Mouse (Mus musculus) intestine, postnatal 0 days (tissue): ENCODE measurements around the gene Dlgap1. TPM values are rescaled to one million over a fixed set of nuclear protein-coding genes. Genes with fewer than 3 reads are reported as not detected.

ENCODE experiments used
- ATAC-seq: fragments of 200-750 bp; cut with Nextera tagmentation; 2 replicates; pipeline ENCODE4 v1.8.0; 2017; ENCODE audit warnings: mild to moderate bottlenecking, moderate TSS enrichment, moderate library complexity
- H3K27ac ChIP-seq: fragments of 300-500 bp; sonication (generic); 2 replicates; pipeline ENCODE4 v1.5.1; 2014; ENCODE audit warnings: mild to moderate bottlenecking, low read depth, low read length, moderate library complexity
- H3K27me3 ChIP-seq: fragments of 300-500 bp; sonication (generic); replicated peaks from 2 replicates; pipeline ENCODE4 v1.6.1; 2014; ENCODE audit warnings: low read length, mixed read lengths; ENCODE audit not compliant: control insufficient read depth, insufficient read depth
- H3K36me3 ChIP-seq: fragments of 300-500 bp; sonication (generic); 2 replicates; pipeline ENCODE4 v1.6.1; 2014; ENCODE audit warnings: mild to moderate bottlenecking, moderate library complexity; ENCODE audit not compliant: control insufficient read depth, insufficient read depth
- H3K4me1 ChIP-seq: fragments of 300-500 bp; sonication (generic); replicated peaks from 2 replicates; pipeline ENCODE4 v1.6.1; 2014; ENCODE audit warnings: antibody characterized with exemption, low read length, mixed read lengths; ENCODE audit not compliant: control insufficient read depth, insufficient read depth
- H3K4me2 ChIP-seq: fragments of 300-500 bp; sonication (generic); replicated peaks from 2 replicates; pipeline ENCODE4 v1.6.1; 2014; ENCODE audit warnings: low read depth, mild to moderate bottlenecking, moderate library complexity
- H3K4me3 ChIP-seq: fragments of 300-500 bp; sonication (generic); 2 replicates; pipeline ENCODE4 v1.5.1; 2014; ENCODE audit warnings: low read depth, low read length
- H3K9ac ChIP-seq: fragments of 300-500 bp; sonication (generic); 2 replicates; pipeline ENCODE4 v1.6.1; 2014; ENCODE audit warnings: mild to moderate bottlenecking, low read depth, low read length
- H3K9me3 ChIP-seq: fragments of 300-500 bp; sonication (generic); 2 replicates; pipeline ENCODE4 v1.6.1; 2016; ENCODE audit warnings: mixed run types; ENCODE audit not compliant: control insufficient read depth
- CTCF ChIP-seq: sonication (generic); IDR thresholded peaks from 2 replicates; pipeline ENCODE4 v1.5.1; 2016; ENCODE audit warnings: low read depth, mild to moderate bottlenecking, control low read depth, antibody characterized with exemption, moderate library complexity
- WGBS: fragments of 180-500 bp; shearing (Covaris S2); extraction: QIAGEN DNeasy Blood & Tissue Kit; methylation state at CpG from one replicate; pipeline ENCODE4 v1.1.7; 2014; 5-methylcytosine and 5-hydroxymethylcytosine counted together
- polyA plus RNA-seq: library from polyadenylated mRNA; unstranded; fragments of >200 nt; fragmentation: Nextera tagmentation; extraction: Ambion mirVana; gene quantifications from 2 replicates; pipeline ENCODE4 v1.2.1, GENCODE M21; 2015

Dlgap1 gene
- polyA plus RNA-seq, 1 experiment from 2014 or later, result 0.85 TPM

- TF ChIP-seq CTCF, result no peak
- Histone ChIP-seq H3K9ac (no peak overlapping the region), H3K4me3 (no peak overlapping the region), H3K36me3 (no peaks in the 10 kb centered on the region), H3K27ac (no peak overlapping the region), H3K27me3 (no peaks in the 10 kb centered on the region), H3K9me3 (no peaks in the 10 kb centered on the region), H3K4me2 (no peak overlapping the region), H3K4me1 (no peaks in the 10 kb centered on the region)
- no peak for ATAC-seq
- 75% methylated on average over 2 of the region's 2 CpGs for WGBS
These were observed 27.5 kb downstream of the Dlgap1 start for GRCm38 (mm10) chr17:69996406-69996805.

- Histone ChIP-seq H3K27ac (no peak overlapping the region), H3K9me3 (no peaks in the 10 kb centered on the region), H3K4me1 (no peaks in the 10 kb centered on the region), H3K36me3 (no peaks in the 10 kb centered on the region), H3K4me2 (no peak overlapping the region), H3K9ac (no peak overlapping the region), H3K4me3 (no peak overlapping the region), H3K27me3 (no peaks in the 10 kb centered on the region)
- no peak for ATAC-seq
- no peak for TF ChIP-seq CTCF
- 71% methylated on average over 3 of the region's 3 CpGs for WGBS
These were observed 33.2 kb downstream of the Dlgap1 start for GRCm38 (mm10) chr17:70002026-70002425.

GRCm38 (mm10) chr17:70004628-70005027 lies 35.8 kb downstream of the Dlgap1 start:
- H3K36me3 ChIP-seq, result no peaks in the 10 kb centered on the region
- no peak for TF ChIP-seq CTCF
- ATAC-seq, result no peak
- 79% methylated on average over 6 of the region's 6 CpGs for WGBS
- H3K9me3 ChIP-seq, result no peaks in the 10 kb centered on the region
- H3K4me2 ChIP-seq, result no peak overlapping the region
- H3K9ac ChIP-seq, result no peak overlapping the region
- H3K27ac ChIP-seq, result no peak overlapping the region
- no peaks in the 10 kb centered on the region for H3K4me1 ChIP-seq
- H3K4me3 ChIP-seq, result no peak overlapping the region
- H3K27me3 ChIP-seq, result no peaks in the 10 kb centered on the region

DNA sequence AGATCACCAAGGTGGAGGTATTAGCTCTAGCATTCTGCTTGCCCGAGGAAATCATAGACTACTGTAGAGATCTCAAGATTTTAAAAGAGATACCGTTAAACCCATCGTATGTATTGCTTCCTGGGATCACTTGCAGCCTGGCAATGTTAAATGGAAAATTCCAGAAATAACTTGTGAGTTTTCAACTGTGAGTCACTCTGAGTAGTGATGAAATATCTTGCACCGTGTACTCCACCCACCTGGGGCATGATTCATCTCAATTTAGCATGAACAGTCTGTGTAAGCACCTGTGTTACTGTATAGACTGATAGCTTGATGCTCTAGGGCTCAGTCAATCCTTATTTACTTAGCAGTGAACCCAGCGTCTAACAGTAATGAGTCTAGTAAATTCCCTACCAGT lies 38.7 kb downstream of the Dlgap1 start:
- Histone ChIP-seq H3K4me3 (no peak overlapping the region), H3K4me1 (no peaks in the 10 kb centered on the region), H3K9me3 (no peaks in the 10 kb centered on the region), H3K9ac (no peak overlapping the region), H3K27ac (no peak overlapping the region), H3K27me3 (no peaks in the 10 kb centered on the region), H3K36me3 (no peaks in the 10 kb centered on the region), H3K4me2 (no peak overlapping the region)
- no peak for ATAC-seq
- no peak for TF ChIP-seq CTCF
- 81% methylated on average over 5 of the region's 5 CpGs for WGBS

GRCm38 (mm10) chr17:70016511-70016910 lies 47.6 kb downstream of the Dlgap1 start:
- TF ChIP-seq CTCF, result no peak
- Histone ChIP-seq H3K9me3 (no peaks in the 10 kb centered on the region), H3K4me3 (no peak overlapping the region), H3K27me3 (no peaks in the 10 kb centered on the region), H3K27ac (no peak overlapping the region), H3K9ac (no peak overlapping the region), H3K36me3 (no peaks in the 10 kb centered on the region), H3K4me2 (no peak overlapping the region), H3K4me1 (no peaks in the 10 kb centered on the region)
- 72% methylated on average over 7 of the region's 7 CpGs for WGBS
- ATAC-seq, result no peak

- no peak overlapping the region for H3K4me2 ChIP-seq
- H3K36me3 ChIP-seq, result no peaks in the 10 kb centered on the region
- no peaks in the 10 kb centered on the region for H3K27me3 ChIP-seq
- H3K9me3 ChIP-seq, result no peaks in the 10 kb centered on the region
- H3K27ac ChIP-seq, result no peak overlapping the region
- no peak for ATAC-seq
- H3K9ac ChIP-seq, result no peak overlapping the region
- H3K4me3 ChIP-seq, result no peak overlapping the region
- TF ChIP-seq CTCF, result no peak
- H3K4me1 ChIP-seq, result no peaks in the 10 kb centered on the region
- WGBS, result 70% methylated on average over 4 of the region's 4 CpGs
These were observed 51.5 kb downstream of the Dlgap1 start for GRCm38 (mm10) chr17:70020376-70020775.

GRCm38 (mm10) chr17:70022618-70023017 lies 53.7 kb downstream of the Dlgap1 start:
- no peak for TF ChIP-seq CTCF
- no peaks in the 10 kb centered on the region for H3K27me3 ChIP-seq
- no peak overlapping the region for H3K4me2 ChIP-seq
- no peaks in the 10 kb centered on the region for H3K9me3 ChIP-seq
- H3K27ac ChIP-seq, result no peak overlapping the region
- no peaks in the 10 kb centered on the region for H3K36me3 ChIP-seq
- no peak for ATAC-seq
- 73% methylated on average over 2 of the region's 2 CpGs for WGBS
- H3K9ac ChIP-seq, result no peak overlapping the region
- no peak overlapping the region for H3K4me3 ChIP-seq
- no peaks in the 10 kb centered on the region for H3K4me1 ChIP-seq
